Mouse (Mus musculus): ENCODE measurements around the gene Ndufa13.

Ndufa13 gene

DNA sequence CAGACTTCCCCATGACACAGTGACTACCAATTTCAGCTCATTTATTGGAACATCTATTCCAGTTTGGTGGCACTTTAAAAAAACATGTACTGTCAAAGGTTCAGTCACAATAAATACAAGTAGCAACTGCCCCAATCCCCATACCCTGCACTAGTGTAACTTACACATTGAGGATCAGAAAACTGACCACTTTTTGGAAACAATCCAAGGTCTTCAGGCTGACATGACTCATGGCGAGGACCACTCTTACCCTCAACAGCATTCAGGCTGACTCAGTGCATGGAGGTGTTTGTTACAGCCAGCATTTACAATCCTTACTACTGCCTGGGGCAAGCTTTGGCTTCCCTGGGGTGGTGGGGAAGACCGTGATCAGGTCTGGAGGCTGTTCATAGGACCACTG lies 4.7 kb upstream of the Ndufa13 start:
- DNase-seq (ENCODE audit: low read depth), result no peak

GRCm38 (mm10) chr8:69906260-69906659 lies 3.9 kb upstream of the Ndufa13 start:
- DNase-seq (ENCODE audit: low read depth), result no peak

- DNase-seq (ENCODE audit: low read depth), result no peak
Measured at GRCm38 (mm10) chr8:69904096-69904495, 1.7 kb upstream of the Ndufa13 start.

DNA sequence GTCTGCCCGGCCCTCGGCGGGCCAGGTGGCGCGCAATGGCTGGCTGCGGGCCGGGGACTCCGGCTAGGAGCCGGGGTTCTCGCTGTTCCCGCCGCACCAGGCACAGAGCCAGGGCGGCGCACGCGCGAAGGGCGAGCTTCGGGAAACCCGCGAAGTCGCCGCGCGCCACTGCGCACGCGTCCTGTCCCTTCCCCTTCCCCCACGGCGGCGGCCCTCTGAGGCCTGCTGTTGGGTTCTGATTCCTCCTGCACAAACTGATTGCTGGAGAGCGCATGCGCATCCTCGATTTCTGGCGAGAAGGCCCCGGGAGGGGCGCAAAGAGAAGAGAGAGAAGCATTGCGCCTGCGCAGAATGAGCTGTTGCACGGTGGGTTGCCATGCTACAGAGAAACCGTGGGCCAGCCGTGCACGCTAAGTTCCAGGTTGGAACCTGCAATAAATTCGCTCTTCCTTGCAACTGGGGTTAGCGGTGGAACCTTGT lies 745 bp upstream of the Ndufa13 start:
- peak; percentile 99 for DNase-seq (ENCODE audit: low read depth)

- peak; percentile 98 for DNase-seq (ENCODE audit: low read depth)
Measured at GRCm38 (mm10) chr8:69901484-69902162, 735 bp downstream of the Ndufa13 start.

DNA sequence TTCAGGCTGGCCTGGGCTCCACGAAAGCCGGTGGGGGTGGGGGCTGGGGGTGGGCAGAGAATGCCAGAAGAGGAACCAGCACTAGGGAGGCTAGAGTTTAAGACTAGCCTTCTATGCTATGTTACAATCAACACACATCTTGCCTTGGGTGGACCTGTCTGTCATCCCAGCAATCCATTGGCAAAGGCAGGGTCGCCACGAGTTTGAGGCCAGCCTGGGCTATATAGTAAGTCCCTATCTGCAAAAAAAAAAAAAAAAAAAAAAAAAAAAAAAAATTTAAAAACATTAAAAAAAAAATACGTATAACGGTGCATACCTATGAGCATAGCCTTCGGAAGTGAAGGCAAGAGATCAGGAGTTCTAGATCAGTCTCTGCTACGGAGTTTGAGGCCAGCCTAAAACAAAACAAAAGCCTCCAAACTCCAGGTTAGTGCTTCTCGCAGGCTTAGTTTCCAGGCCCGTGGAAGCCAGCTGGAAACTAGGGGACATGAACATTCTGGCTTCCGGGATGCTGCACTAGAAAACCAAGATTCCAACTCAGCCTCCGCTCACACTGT lies 1.4 kb downstream of the Ndufa13 start:
- DNase-seq (ENCODE audit: low read depth), result no peak

- DNase-seq (ENCODE audit: low read depth), result no peak
Measured at GRCm38 (mm10) chr8:69899876-69900275, 2.5 kb downstream of the Ndufa13 start.

- DNase-seq (ENCODE audit: low read depth), result no peak
Measured at GRCm38 (mm10) chr8:69897857-69898256, 4.5 kb downstream of the Ndufa13 start.

GRCm38 (mm10) chr8:69895772-69896451 lies 6.4 kb downstream of the Ndufa13 start:
- no peak for DNase-seq (ENCODE audit: low read depth)

- DNase-seq (ENCODE audit: low read depth), result no peak
Measured at GRCm38 (mm10) chr8:69894836-69895332, 7.5 kb downstream of the Ndufa13 start.

DNA sequence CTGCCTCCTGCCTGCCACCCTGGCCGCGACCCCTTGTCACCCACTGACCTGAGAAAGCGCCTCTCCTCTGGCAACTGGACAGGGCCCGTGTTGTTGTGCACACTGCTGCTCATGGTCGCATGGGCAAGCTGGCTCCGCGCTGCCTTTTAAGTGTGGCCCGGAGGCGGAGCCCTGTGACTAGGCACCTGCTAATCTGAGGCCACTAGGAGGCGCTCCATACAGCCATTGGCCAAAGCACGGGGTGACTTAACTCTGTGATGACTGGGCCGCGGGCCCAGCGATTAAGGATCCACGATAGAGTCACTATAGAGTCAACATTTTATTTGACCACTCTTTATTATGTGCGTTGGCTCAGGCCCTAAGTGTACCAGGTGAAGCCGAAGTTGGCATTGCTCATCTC lies 8.5 kb downstream of the Ndufa13 start:
- DNase-seq (ENCODE audit: low read depth), result peak; percentile 66

DNA sequence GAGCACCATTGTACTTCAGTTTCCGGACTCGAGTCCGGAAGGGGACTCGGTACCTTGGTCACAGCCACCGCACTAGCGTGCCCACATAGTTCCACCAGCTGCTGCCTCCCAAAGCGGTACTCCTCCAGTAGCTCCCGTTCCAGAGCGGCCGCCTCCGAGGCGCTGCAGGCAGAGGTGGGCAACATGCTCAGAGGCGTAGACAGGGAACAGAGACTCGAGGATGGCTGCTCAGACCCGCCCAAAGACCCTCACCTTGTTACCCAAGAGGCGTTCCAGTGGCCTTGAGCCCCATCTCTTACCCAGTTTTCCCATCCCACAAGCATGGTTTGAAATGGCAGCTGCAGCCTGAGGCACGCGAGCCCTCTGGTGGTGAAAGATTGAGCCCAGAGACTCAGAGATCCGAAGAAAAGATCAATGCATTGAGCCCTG lies 11.5 kb downstream of the Ndufa13 start:
- peak; percentile 51 for DNase-seq (ENCODE audit: low read depth)

- no peak for DNase-seq (ENCODE audit: low read depth)
Measured at GRCm38 (mm10) chr8:69888902-69889301, 13.5 kb downstream of the Ndufa13 start.

GRCm38 (mm10) chr8:69888244-69888866 lies 14.0 kb downstream of the Ndufa13 start:
- DNase-seq (ENCODE audit: low read depth), result peak; percentile 25

DNA sequence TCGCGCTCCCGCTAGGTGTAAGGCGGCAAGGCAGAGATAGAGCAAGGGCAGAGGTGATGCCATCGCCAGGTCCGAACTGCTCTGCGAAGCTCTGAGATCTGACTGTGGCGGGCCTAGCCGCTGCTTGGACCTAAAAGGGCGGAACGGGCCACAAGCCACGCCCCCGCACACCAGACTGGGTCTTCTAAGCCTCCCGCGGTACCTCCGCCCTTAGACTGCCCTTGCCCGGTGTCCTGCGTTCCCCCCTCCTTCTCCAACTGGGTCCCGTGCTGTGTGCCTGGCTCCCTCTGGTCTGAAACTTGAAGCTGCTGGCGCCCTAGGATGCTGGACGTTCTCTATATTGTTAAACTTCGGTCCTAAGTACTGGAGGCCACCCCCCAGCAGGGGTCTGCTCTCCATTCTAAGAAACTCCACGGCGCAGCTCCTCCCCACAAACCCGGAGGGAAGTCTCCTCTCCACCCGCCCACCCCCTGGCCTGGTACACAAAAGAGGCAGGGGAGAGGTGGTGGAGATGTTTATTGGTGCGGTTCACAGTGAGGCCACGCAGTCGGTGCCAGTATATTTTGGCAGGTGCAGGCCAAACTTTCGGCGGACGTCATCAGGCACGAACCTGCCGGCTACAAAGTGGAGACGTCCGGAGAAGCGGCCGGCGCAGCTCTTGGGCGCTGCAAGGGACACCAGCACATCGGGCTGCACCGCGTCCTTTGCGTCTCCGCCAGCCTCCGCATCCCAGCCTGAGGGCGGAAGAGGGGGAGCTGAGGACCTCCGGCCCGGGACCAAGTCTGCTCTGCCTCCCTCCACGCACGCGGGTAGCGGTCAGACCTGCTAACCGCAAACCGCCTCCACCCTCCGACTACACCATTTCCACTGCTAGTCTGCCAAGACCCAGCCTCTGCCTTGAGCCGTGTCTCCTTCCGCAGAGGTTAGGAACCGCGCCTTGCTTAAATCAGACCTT lies 14.8 kb downstream of the Ndufa13 start, which contains the start of gene Cilp2:
Gene Cilp2, minus strand, starts transcription at position 399 of the 955 bp plus-strand sequence.
- peak; percentile 58 for DNase-seq (ENCODE audit: low read depth)

GRCm38 (mm10) chr8:69884141-69884540 lies 18.2 kb downstream of the Ndufa13 start:
- DNase-seq (ENCODE audit: low read depth), result no peak

- DNase-seq (ENCODE audit: low read depth), result no peak
Measured at GRCm38 (mm10) chr8:69882833-69883600, 19.3 kb downstream of the Ndufa13 start.

- DNase-seq (ENCODE audit: low read depth), result peak; percentile 63
Measured at GRCm38 (mm10) chr8:69882021-69882756, 20.2 kb downstream of the Ndufa13 start.

DNA sequence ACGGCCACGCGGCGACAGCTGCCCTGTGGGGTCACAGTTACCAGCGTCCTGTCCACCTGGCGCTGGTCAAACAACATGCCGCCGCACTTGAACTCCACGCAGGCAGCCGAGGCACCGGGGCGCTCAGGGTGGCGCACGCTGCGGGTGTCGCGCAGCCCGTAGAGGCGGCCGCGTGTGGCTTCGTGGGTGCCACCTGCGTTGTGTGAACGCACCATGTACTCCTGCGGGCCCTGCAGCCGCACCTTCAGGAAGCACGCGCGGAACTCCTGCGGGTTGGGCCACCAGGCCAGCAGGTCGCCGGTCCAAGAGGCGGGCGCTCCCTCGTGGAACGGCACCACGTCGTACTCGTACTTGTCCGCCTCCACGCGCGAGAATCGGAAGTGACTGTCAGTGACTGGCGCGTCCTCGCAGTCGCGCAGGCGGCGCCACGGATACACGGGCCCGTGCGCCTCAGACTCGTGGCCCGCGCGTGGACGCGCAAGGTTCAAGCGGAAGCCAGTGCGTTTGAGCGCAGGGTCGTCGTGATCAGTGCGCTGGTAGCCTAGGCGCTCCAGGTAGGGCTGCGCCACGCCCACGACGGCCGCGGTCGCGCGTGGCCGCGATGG lies 21.0 kb downstream of the Ndufa13 start:
- no peak for DNase-seq (ENCODE audit: low read depth)

Data from naive thymus-derived CD4-positive, alpha-beta T cell, adult 2 months (primary cell).